ENCODE assay signal across 10 mouse cellular contexts in genomic region chr4:142756332-142756731, GRCm38 (mm10).
DNase-seq lines count a peak whose midpoint lies in the region; ATAC-seq lines count a peak whose summit lies in the region.
"Had no signal": no experiment of that assay in that cellular context is flagged by ENCODE, and none has a peak within 500 bp of the region (broad histone marks: within the 10 kb centered on the region; RNA-seq: fewer than 3 reads in every experiment).

No protein-coding gene starts in this region.

- DNase-seq in ovary, adult 18-20 months (ENCODE audit: low spot score) = peak; percentile 7
- no peak for DNase-seq in ovary, postnatal 14 days (ENCODE audit: low spot score)
- peak; percentile 87 to 90 for DNase-seq in heart, adult 9 months (ENCODE audit: low spot score in 2 of 2)
- peak; percentile 25 to 32 for DNase-seq in left cerebral cortex, adult 9 months (ENCODE audit: low spot score in 2 of 2)
- no peak for DNase-seq in liver, embryonic 11.5 days (ENCODE audit: low spot score)
- DNase-seq in forebrain, embryonic 10.5 days (ENCODE audit: extremely low spot score, low spot score) = no peak
- no peak for DNase-seq in ovary, postnatal 36 days (ENCODE audit: low spot score)
- DNase-seq: kidney, postnatal 4 days had no signal

- no peaks in the 10 kb centered on the region for H3K4me1 ChIP-seq in stomach, embryonic 16.5 days (ENCODE audit: control insufficient read depth, insufficient read depth, low read length)
- no peaks in the 10 kb centered on the region for H3K4me1 ChIP-seq in liver, embryonic 11.5 days (replicated peaks; ENCODE audit: control insufficient read depth, insufficient read depth, low read length)
- H3K4me1 ChIP-seq in forebrain, embryonic 10.5 days = peaks cover 5% of the 10 kb centered on the region; the same call in 1 of the 2 replicates

- H3K4me2 ChIP-seq in stomach, embryonic 16.5 days (ENCODE audit: low read depth, low read length) = no peak overlapping the region
- no peak overlapping the region for H3K4me2 ChIP-seq in liver, embryonic 11.5 days

- 55% methylated on average over 6 of the region's 6 CpGs for WGBS in stomach, embryonic 16.5 days
- 67% methylated on average over 6 of the region's 6 CpGs for WGBS in liver, embryonic 11.5 days
- 67% methylated on average over 6 of the region's 6 CpGs for WGBS in forebrain, embryonic 10.5 days

- peak overlapping the region; percentile 61 for H3K27ac ChIP-seq in stomach, embryonic 16.5 days (ENCODE audit: low read length)
- H3K27ac ChIP-seq in liver, embryonic 11.5 days (ENCODE audit: low read depth, low read length) = no peak overlapping the region
- H3K27ac ChIP-seq in forebrain, embryonic 10.5 days = no peak overlapping the region
- H3K27ac ChIP-seq: macrophage had no signal

- H3K9me3 ChIP-seq in stomach, embryonic 16.5 days (replicated peaks; ENCODE audit: control insufficient read depth, low read length) = no peaks in the 10 kb centered on the region
- no peaks in the 10 kb centered on the region for H3K9me3 ChIP-seq in liver, embryonic 11.5 days (ENCODE audit: control insufficient read depth, low read length)
- no peaks in the 10 kb centered on the region for H3K9me3 ChIP-seq in forebrain, embryonic 10.5 days

- no peak overlapping the region for H3K4me3 ChIP-seq in stomach, embryonic 16.5 days (replicated peaks; ENCODE audit: low read length)
- H3K4me3 ChIP-seq in liver, embryonic 11.5 days (ENCODE audit: low read depth, low read length) = no peak overlapping the region
- H3K4me3 ChIP-seq in forebrain, embryonic 10.5 days = no peak overlapping the region

- H3K9ac ChIP-seq in stomach, embryonic 16.5 days (ENCODE audit: low read length) = no peak overlapping the region
- no peak overlapping the region for H3K9ac ChIP-seq in liver, embryonic 11.5 days (ENCODE audit: low read depth, low read length)

- peak; percentile 83; the same call in 1 of the 2 replicates for ATAC-seq in stomach, embryonic 16.5 days (ENCODE audit: insufficient read depth, low FRiP score)
- ATAC-seq in liver, embryonic 11.5 days (replicated peaks; ENCODE audit: low FRiP score) = no peak

- H3K36me3 ChIP-seq in stomach, embryonic 16.5 days (ENCODE audit: control insufficient read depth, insufficient read depth, low read length) = no peaks in the 10 kb centered on the region
- H3K36me3 ChIP-seq in liver, embryonic 11.5 days (ENCODE audit: control insufficient read depth, insufficient read depth, low read length) = no peaks in the 10 kb centered on the region
- H3K36me3 ChIP-seq in forebrain, embryonic 10.5 days (replicated peaks) = no peaks in the 10 kb centered on the region

- no peaks in the 10 kb centered on the region for H3K27me3 ChIP-seq in stomach, embryonic 16.5 days (ENCODE audit: control insufficient read depth, insufficient read depth, low read length)
- no peaks in the 10 kb centered on the region for H3K27me3 ChIP-seq in liver, embryonic 11.5 days (replicated peaks; ENCODE audit: control insufficient read depth, insufficient read depth, low read length)
- peaks cover 42% of the 10 kb centered on the region for H3K27me3 ChIP-seq in forebrain, embryonic 10.5 days (ENCODE audit: poor library complexity, severe bottlenecking)

Comparison
In these comparisons a context has a peak if more than half of its experiments do, and no peak if none do; other contexts are left out.
1. DNase-seq: peak in ovary, adult 18-20 months (single experiment), heart, adult 9 months (2 of 2) and left cerebral cortex, adult 9 months (2 of 2); none in ovary, postnatal 14 days (single experiment), liver, embryonic 11.5 days (single experiment), forebrain, embryonic 10.5 days (single experiment) and ovary, postnatal 36 days (single experiment).